Mouse (Mus musculus): ENCODE measurements around the gene Rnf123.
"Not testable (repeated sequence)": the region's sequence is repeated elsewhere in the genome, so short reads cannot be mapped to it uniquely, and the experiment has no call there.

Rnf123 gene

DNA sequence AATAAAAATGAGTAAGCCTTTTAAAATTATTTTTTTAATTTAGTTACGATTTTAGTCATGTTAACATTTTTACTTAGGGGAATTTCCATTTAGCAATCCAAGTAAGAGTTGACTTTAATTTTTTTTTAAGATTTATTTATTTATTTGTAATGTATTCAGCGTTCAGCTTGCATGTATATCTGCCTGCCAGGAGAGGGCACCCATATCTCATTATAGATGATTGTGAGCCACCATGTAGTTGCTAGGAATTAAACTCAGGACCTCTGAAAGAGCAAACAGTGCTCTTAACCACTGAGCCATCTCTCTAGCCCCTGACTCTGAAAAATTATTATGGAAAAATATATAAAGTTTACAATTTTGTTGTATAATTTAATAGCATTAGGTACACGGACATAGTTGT lies 56.6 kb downstream of the Rnf123 start:
- no peak for DNase-seq

DNA sequence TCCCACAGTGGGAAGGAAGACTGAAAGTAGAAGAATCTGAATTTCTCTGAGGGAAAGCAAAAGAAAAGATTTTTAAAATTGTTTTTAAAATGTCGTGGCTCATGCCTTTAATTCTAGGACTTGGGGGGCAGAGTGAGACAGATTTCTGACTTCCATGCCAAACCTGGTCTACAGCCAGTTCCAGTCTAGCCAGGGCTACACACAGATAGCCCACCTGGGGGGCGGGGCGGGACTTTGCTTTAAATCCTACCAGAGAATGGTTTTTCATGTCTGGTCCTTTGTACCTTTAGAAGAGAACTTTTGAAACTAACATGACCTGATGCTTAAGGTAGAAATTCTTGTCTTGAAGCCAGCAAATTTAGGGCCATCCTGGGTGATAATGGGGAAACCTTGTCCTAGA lies 59.9 kb downstream of the Rnf123 start:
- DNase-seq: no peak

DNA sequence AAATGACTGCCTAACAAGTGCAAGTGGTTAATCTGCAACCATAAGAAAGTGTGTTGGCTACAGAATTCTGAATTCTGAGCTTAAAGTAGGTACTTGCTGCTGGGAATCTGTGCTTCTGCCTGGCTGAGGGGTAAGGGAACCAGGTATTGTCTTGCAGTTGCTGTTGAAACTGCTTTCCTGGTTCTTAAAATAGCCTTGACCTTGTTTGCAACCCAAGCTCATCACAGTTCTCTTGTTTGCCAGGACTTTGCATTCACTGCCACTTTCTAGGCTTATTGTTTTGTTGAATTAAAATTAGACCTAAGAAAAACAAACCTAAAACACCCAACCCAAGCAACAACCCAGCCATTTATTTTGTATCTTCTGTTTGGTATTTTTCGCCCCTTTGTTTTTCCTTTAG lies 62.4 kb downstream of the Rnf123 start:
- DNase-seq: no peak

DNA sequence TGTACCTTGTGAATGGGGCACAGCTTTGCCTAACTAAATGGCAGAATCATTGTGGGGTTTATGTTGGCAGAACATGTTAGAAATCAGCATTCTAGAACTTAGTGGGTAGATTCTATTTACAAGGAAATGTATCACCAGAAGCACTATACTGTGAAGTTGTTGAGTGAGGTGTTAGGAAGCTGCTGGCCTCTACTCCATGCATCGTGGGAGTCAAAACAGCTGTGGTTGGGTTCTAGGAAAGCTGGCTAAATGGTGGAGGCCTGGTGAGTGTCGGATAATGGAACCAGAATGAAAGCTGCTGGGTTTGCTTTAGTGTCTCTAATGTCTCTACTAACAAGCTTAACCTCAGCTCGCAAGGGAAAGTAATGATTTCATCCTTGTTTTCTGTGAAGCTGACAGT lies 66.0 kb downstream of the Rnf123 start:
- DNase-seq: no peak

DNA sequence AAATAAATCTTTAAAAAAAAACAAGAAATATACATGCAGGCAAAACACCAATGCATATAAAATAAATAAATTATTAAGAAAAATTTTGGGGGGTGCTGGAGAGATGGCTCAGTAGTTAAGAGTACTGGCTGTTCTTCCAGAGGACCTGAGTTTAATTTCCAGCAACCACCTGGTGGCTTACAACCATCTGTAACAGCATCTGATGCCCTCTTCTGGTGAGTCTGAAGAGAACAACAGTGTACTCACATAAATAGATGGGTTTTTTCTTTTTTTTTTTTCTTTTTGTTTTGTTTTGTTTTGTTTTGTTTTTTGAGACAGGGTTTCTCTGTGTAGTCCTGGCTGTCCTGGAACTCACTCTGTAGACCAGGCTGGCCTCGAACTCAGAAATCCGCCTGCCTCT lies 69.6 kb downstream of the Rnf123 start:
- DNase-seq: not testable (repeated sequence)

DNA sequence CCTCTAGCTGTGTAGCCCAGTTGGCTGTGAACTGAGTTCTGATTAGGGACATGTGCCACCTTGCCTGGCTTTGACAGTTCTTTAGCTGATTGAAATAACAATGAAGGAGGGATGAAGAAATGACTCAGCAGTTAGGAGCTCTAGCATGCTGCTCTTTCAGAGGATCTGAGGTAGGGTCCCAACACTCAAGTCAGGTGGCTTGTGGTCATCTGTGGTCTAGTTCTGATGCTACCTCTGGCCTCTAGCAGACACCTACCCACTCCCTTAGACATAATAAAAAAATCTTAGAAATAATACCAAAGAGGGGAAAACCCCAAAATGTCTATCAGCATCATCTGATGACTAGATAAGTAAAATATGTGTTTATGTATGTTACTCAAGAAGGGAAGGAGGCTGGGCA lies 72.8 kb downstream of the Rnf123 start:
- DNase-seq: no peak

DNA sequence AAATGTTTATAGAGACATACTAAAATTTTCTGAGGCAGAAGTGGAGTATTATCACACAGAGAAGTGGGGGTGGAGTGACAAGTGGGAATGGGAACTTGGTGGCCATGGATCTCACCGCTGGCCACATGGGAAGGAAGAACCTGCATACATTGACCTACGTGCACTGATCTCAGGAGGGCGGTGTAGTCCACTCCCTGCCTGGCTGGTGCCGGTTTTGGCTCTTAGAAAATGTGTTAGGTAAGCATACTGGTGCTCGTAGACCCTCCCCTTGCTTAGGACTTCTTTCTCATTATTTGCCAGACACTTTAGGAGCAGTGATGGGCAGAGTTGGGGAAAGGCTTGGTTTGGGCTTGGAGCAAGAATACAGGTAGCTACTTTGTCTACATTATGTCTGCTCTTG lies 75.1 kb downstream of the Rnf123 start:
- no peak for DNase-seq

DNA sequence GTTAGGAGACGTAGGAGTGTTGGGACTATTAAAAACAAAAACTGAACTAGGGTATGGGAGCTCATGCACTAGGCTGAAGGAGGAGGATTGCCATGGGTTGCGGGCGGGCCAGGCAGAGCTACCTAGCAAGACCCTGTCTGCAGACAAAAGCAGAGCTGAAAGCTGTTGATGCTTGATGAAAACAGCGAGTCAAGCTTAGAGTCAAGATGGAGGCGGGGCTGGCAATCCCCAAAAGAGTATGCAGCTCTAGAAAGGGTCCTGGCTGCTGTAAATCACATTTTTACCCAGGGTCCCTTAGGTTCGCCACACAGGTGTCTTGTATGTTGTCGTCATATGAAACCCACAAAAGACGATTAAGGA lies 79.6 kb downstream of the Rnf123 start:
- no peak for DNase-seq

DNA sequence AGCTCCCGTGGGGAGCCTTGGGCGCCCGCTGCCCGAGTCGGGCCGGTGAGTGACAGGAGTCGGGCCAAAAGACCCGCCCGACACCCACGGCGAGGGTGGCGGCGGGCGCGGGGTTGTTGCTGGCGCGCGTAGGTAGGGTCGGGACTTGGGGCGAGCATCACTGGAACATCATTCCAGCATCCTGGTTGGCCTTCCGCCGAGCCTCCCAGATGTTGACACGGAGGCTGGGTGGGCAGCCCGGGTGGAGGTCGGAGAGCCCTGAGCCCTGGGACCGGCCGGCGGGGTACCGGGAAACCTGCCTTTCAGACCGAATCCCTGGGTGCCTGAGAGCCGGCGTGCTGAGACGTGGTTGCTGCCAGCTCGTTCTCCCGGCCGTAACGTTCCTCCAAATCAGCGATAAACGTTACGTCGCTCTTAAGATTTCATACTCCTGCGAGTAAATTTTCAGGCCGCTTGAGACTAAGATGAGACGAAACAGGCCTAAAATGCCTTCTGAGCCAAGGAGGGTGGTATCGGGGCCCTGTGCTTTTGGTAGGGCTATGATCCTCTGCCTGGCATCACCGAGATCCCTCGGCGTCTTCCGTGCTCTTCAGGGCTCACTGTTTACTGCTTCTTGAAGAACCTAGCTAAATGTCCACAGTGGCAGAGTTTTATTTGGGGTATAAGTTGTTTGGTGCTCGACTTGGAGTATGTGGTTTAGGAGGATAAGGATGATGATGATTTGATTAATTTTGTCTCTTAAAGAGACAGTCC lies 80.2 kb downstream of the Rnf123 start:
- no peak for DNase-seq

DNA sequence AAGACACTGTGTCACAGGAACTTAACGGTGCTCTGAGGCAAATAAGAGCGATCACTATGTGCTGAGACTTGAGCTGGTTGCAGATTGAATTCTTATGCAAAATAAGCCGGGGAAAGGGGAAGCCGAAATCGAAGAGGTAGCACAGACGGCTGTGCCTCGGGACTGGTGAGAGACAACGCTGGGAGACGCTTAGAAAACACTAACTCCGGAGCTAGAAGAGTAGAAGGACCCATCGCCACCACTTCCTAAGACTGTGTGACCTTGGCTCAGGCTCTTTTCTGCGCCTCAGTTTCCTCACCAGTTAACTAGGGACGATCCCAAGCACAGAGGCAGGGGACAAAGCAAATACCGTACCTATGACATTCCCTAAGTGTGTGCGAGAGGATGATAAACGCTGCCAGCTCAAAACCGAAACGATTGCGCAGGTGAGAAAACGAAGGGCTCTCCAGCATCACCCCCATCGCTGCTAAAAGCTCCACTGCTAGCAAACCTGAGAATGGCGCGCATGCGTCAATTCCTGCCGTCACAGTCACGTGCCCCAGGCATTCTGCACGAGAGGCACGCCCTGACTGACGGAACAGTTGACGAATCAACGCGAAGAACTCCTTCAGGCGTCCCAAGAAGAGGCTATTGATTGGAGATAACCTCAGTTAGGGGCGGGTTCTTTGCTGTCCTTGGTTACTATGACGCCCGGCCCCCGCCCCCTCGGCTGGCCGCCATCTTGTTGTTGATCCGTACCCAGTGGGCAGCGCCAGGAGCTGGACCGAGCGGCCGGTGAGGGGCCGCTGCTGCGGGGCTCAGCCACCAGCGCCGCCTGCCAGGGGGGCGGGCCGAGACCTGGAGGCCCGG lies 81.0 kb downstream of the Rnf123 start, which contains the start of gene Ip6k1:
Ip6k1 (plus strand) TSS at position 580 of the 849 bp plus-strand sequence.
- DNase-seq: peak; percentile 100

Measured in kidney, adult 8-10 months (tissue).